Mouse (Mus musculus) hindbrain, embryonic 10.5 days (tissue): Measurements from ENCODE around the gene Smim24. TPM values are rescaled to one million over a fixed set of nuclear protein-coding genes. Genes with fewer than 3 reads are reported as not detected.

Source experiments
- DNase-seq: peaks from one replicate; pipeline ENCODE4 v3.0.0-alpha.2; 2017; ENCODE audit warnings: low spot score
- H3K27ac ChIP-seq: fragments of 300-500 bp; sonication (generic); 2 replicates; pipeline ENCODE4 v1.5.1; 2016; ENCODE audit warnings: mild to moderate bottlenecking, moderate library complexity
- H3K27me3 ChIP-seq: fragments of 300-500 bp; sonication (generic); 2 replicates; pipeline ENCODE4 v1.6.1; 2016; ENCODE audit warnings: mild to moderate bottlenecking; ENCODE audit not compliant: poor library complexity, insufficient read depth, severe bottlenecking
- H3K36me3 ChIP-seq: fragments of 300-500 bp; sonication (generic); 2 replicates; pipeline ENCODE4 v1.6.1; 2016; ENCODE audit warnings: mild to moderate bottlenecking, moderate library complexity
- H3K4me1 ChIP-seq: fragments of 300-500 bp; sonication (generic); replicated peaks from 2 replicates; pipeline ENCODE4 v1.6.1; 2016; ENCODE audit warnings: mild to moderate bottlenecking
- H3K4me3 ChIP-seq: fragments of 300-500 bp; sonication (generic); 2 replicates; pipeline ENCODE4 v1.5.1; 2016; ENCODE audit warnings: mild to moderate bottlenecking, moderate library complexity
- H3K9me3 ChIP-seq: fragments of 300-500 bp; sonication (generic); 2 replicates; pipeline ENCODE4 v1.6.1; 2016; ENCODE audit warnings: mild to moderate bottlenecking, moderate library complexity
- WGBS: fragments of 180-500 bp; shearing (Covaris S2); methylation state at CpG from one replicate; pipeline ENCODE4 v1.1.7; 2016; 5-methylcytosine and 5-hydroxymethylcytosine counted together
- polyA plus RNA-seq: library from polyadenylated mRNA; unstranded; fragments of >200 nt; fragmentation: Nextera tagmentation; extraction: Ambion mirVana; gene quantifications from 2 replicates; pipeline ENCODE4 v1.2.1, GENCODE M21; 2016

Smim24 gene
- polyA plus RNA-seq, 1 experiment from 2014 or later = 3.0 TPM

- H3K4me3 ChIP-seq = peak overlapping the region; percentile 41
- 41% methylated on average over 22 of the region's 22 CpGs for WGBS
- peaks cover 88% of the 10 kb centered on the region for H3K4me1 ChIP-seq
- peaks cover 13% of the 10 kb centered on the region for H3K36me3 ChIP-seq
- H3K27ac ChIP-seq = peak overlapping the region; percentile 93
- H3K9me3 ChIP-seq = no peaks in the 10 kb centered on the region
- peaks cover 77% of the 10 kb centered on the region for H3K27me3 ChIP-seq
- DNase-seq = no peak
Observed at GRCm38 (mm10) chr10:81400371-81401204, 7.7 kb downstream of the Smim24 start.

DNA sequence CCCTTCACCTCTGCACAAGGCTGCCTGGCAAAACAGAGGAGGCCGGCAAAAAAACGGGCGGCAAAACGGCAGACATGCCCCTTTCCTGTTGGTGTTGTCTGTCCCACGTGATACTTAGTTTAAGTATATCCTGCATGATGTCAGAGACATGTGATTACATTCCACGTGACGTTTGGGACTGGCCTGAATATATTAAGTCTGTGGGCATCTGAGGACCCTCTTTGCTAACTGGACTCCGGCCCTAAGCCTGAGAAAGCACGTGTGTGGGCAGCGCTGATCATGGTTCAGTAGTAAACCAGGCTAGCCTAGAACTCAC lies 8.3 kb downstream of the Smim24 start:
- WGBS = 25% methylated on average over 10 of the region's 10 CpGs
- DNase-seq = no peak
- Histone ChIP-seq H3K27ac (peak overlapping the region; percentile 93), H3K36me3 (peaks cover 17% of the 10 kb centered on the region), H3K9me3 (no peaks in the 10 kb centered on the region), H3K27me3 (peaks cover 83% of the 10 kb centered on the region), H3K4me1 (peaks cover 91% of the 10 kb centered on the region), H3K4me3 (peak overlapping the region; percentile 41)

DNA sequence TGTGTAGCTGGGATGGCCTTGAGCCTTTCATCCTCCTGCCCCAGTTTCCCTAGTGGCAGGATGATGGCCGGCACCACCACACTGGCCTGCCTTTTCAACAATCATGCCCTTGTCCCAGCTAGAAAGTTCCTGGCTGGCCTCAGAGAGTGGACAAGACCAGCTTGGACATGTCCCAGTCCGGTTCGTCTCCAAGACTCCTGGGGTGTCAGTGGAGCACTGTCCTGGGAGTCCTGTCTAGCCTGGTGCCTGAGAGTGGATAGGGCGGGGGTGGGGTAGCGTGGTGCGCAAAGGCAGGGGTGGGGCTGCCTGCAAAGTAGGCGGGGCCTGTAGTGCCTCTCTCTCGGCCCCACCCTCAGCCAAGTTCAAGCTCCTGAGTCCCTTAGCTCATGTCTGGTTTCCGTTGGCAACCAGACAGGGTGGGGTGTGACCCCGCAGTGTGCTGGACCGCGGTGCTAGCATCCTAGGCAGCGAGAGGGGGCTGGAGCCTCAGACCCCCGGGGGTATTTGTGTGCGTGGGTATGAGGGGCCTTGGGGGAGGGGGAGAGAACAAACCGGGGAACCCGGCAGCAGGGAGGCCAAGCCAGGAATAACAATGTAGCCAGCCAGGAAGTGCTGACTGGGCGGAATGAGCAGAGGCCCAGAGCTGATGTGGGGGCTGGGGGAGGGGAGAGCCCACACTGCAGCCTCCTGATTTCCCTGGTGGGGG lies 8.8 kb downstream of the Smim24 start:
- Histone ChIP-seq H3K27me3 (peaks cover 86% of the 10 kb centered on the region), H3K9me3 (no peaks in the 10 kb centered on the region), H3K36me3 (peaks cover 17% of the 10 kb centered on the region), H3K4me1 (peaks cover 91% of the 10 kb centered on the region), H3K4me3 (peak overlapping the region; percentile 41), H3K27ac (peak overlapping the region; percentile 93)
- DNase-seq = peak; percentile 85
- WGBS = 5% methylated on average over 18 of the region's 18 CpGs

GRCm38 (mm10) chr10:81402227-81402765 lies 9.4 kb downstream of the Smim24 start:
- WGBS = 11% methylated on average over 7 of the region's 7 CpGs
- peaks cover 91% of the 10 kb centered on the region for H3K4me1 ChIP-seq
- no peak for DNase-seq
- H3K9me3 ChIP-seq = no peaks in the 10 kb centered on the region
- peaks cover 17% of the 10 kb centered on the region for H3K36me3 ChIP-seq
- peak overlapping the region; percentile 41 for H3K4me3 ChIP-seq
- peak overlapping the region; percentile 93 for H3K27ac ChIP-seq
- peaks cover 86% of the 10 kb centered on the region for H3K27me3 ChIP-seq

DNA sequence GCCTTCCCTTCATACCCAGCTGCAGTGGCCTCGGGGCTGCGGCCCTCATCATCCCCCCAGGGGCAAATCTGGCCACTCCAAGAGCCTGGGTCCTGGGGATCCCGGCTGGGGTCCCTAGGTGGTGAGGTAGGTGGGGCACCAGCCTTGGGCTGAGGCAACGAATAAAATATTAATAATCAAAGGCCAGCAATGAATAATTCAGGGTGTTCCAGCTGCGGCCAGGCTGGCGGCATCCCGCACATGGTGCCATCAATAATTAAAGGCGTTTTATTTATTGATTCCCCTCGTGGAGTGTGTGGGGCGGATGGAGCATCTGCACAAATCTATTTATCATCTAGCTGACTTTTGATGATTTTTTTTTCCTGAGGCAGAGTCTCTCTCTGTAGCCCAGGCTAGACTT lies 10.7 kb downstream of the Smim24 start:
- Histone ChIP-seq H3K36me3 (peaks cover 17% of the 10 kb centered on the region), H3K4me1 (peaks cover 92% of the 10 kb centered on the region), H3K27ac (peak overlapping the region; percentile 93), H3K27me3 (peaks cover 89% of the 10 kb centered on the region), H3K9me3 (no peaks in the 10 kb centered on the region), H3K4me3 (peak overlapping the region; percentile 41; the same call in 1 of the 2 replicates)
- 52% methylated on average over 10 of the region's 10 CpGs for WGBS
- DNase-seq = no peak

DNA sequence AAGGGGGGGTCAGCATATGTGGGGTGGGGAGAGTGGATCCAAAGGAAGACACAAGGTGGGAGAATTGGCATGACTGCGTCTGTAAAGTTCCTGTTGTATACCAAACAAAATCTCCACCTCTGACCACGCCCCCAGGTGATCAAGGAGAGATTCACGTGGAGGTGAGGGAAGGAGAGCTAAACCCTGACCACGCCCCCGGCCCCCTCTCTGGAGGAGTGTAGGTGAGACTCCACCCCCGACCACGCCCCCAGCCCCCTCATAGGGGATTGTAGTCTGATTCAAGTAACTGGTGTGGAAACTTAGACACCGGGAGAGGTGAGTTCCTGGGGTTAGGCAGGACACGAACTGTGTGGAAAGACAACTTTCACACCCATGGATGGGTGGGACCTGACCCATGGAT lies 11.2 kb downstream of the Smim24 start:
- H3K27ac ChIP-seq = 0 out of 2 replicates have a peak overlapping the region, but pooled peaks have one; percentile 13
- peaks cover 94% of the 10 kb centered on the region for H3K27me3 ChIP-seq
- WGBS = 15% methylated on average over 9 of the region's 9 CpGs

GRCm38 (mm10) chr10:81404720-81405119 lies 11.9 kb downstream of the Smim24 start:
- H3K4me1 ChIP-seq = peaks cover 97% of the 10 kb centered on the region
- peaks cover 94% of the 10 kb centered on the region for H3K27me3 ChIP-seq
- peaks cover 15% of the 10 kb centered on the region for H3K36me3 ChIP-seq
- no peaks in the 10 kb centered on the region for H3K9me3 ChIP-seq
- peak overlapping the region; percentile 72 for H3K27ac ChIP-seq
- H3K4me3 ChIP-seq = no peak overlapping the region; the same call in 1 of the 2 replicates
- no peak for DNase-seq
- 47% methylated on average over 18 of the region's 18 CpGs for WGBS

More for the DNA sequence above, 11.2 kb downstream of the Smim24 start:
- no peak overlapping the region for H3K4me3 ChIP-seq
- H3K36me3 ChIP-seq = peaks cover 17% of the 10 kb centered on the region
- peaks cover 97% of the 10 kb centered on the region for H3K4me1 ChIP-seq
- DNase-seq = no peak
- H3K9me3 ChIP-seq = no peaks in the 10 kb centered on the region

- no peak for DNase-seq
- H3K27me3 ChIP-seq = peaks cover 90% of the 10 kb centered on the region
- H3K4me3 ChIP-seq = no peak overlapping the region
- H3K9me3 ChIP-seq = no peaks in the 10 kb centered on the region
- peaks cover 6% of the 10 kb centered on the region; the same call in 1 of the 2 replicates for H3K36me3 ChIP-seq
- peaks cover 97% of the 10 kb centered on the region for H3K4me1 ChIP-seq
- WGBS = 40% methylated on average over 13 of the region's 13 CpGs
- H3K27ac ChIP-seq = no peak overlapping the region
Observed at GRCm38 (mm10) chr10:81405588-81406201, 12.8 kb downstream of the Smim24 start.

DNA sequence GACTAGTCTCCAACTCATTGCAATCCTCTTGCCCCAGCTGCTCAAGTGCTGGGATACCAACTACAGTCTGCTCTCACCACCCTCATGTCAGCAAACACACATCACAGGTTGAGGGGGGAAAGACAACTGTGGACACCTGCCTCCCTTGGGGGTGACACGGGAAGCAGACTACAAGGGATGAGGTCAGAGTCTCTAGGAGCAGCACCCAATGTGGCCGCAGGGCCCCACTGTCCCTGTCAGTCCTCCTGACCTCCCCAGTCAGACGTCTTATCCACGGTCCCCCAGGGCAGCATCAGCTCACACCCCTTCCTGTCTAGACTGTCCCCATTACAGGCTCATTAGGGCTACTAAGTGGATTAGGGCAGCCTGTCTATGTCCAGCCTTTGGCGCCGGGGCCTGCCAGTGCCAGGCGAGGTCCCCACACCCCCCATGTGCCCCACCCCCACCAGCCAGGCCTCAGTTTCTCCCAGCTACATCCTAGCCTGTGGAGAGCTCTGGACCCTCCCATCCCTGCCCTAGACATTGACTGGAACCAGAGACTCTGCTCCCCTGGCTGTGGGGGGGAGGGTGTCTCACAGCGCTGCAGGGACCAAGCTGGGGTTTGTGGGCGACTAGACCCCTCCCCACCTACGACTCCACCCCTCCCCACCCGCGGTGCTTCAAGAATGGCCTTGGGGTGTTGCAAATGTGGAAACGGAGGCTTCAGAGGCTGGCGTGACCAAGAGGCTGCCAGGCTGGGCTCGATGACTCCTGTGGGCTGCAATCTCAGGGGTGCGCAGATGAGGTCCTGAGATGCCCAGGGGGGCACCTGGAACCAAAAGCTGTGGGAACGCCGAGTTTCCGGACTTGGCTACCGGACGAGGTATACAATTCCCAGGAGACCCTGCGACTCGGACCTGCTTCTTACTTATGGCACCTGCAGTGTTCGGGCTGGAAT lies 13.9 kb downstream of the Smim24 start:
- peak overlapping the region; percentile 81 for H3K27ac ChIP-seq
- no peaks in the 10 kb centered on the region for H3K9me3 ChIP-seq
- no peak for DNase-seq
- peak overlapping the region; percentile 40 for H3K4me3 ChIP-seq
- peaks cover 97% of the 10 kb centered on the region for H3K4me1 ChIP-seq
- 25% methylated on average over 24 of the region's 24 CpGs for whole genome bisulfite sequencing
- peaks cover 6% of the 10 kb centered on the region; the same call in 1 of the 2 replicates for H3K36me3 ChIP-seq
- peaks cover 85% of the 10 kb centered on the region for H3K27me3 ChIP-seq

GRCm38 (mm10) chr10:81407539-81408423 lies 14.9 kb downstream of the Smim24 start:
- DNase-seq = peak; percentile 46
- Histone ChIP-seq H3K4me1 (peaks cover 97% of the 10 kb centered on the region), H3K4me3 (peak overlapping the region; percentile 40), H3K36me3 (peaks cover 6% of the 10 kb centered on the region; the same call in 1 of the 2 replicates), H3K27me3 (peaks cover 79% of the 10 kb centered on the region), H3K9me3 (no peaks in the 10 kb centered on the region), H3K27ac (peak overlapping the region; percentile 81)
- WGBS = 27% methylated on average over 31 of the region's 31 CpGs

GRCm38 (mm10) chr10:81408424-81408729 lies 15.5 kb downstream of the Smim24 start:
- Histone ChIP-seq H3K4me1 (peaks cover 97% of the 10 kb centered on the region), H3K9me3 (no peaks in the 10 kb centered on the region), H3K27ac (peak overlapping the region; percentile 81), H3K36me3 (peaks cover 6% of the 10 kb centered on the region; the same call in 1 of the 2 replicates), H3K4me3 (peak overlapping the region; percentile 30; the same call in 1 of the 2 replicates), H3K27me3 (peaks cover 73% of the 10 kb centered on the region)
- 40% methylated on average over 13 of the region's 13 CpGs for WGBS
- no peak for DNase-seq
